Mouse (Mus musculus): ENCODE measurements around the gene Mnat1. TPM values are rescaled to one million over a fixed set of nuclear protein-coding genes. Genes with fewer than 3 reads are reported as not detected.

Gene Mnat1
- total and polyA plus RNA-seq, 3 experiments, result 29.4 to 36.9 TPM; not detected in 1

GRCm38 (mm10) chr12:73208518-73208917, 85.0 kb downstream of the Mnat1 start:
- no peaks in the 10 kb centered on the region for H3K79me2 ChIP-seq (ENCODE audit: control insufficient read depth, insufficient read depth, low read length, poor library complexity)
- H3K27ac ChIP-seq (ENCODE audit: control insufficient read depth, low read depth, low read length), result no peak overlapping the region
- H3K4me3 ChIP-seq (ENCODE audit: control insufficient read depth in 1 of 2, insufficient read depth in 1 of 2, low read depth in 2 of 2, low read length in 2 of 2), result no peak overlapping the region
- no peak for DNase-seq (ENCODE audit: low read depth, low spot score)
- peaks cover 0 to 3% of the 10 kb centered on the region in 2 experiments; a peak in 2 of 4 replicates for H3K36me3 ChIP-seq (ENCODE audit: control insufficient read depth in 1 of 2, insufficient read depth in 2 of 2, low read length in 2 of 2)
- peaks cover 0 to 2% of the 10 kb centered on the region in 2 experiments; a peak in 1 of 4 replicates for H3K4me1 ChIP-seq (ENCODE audit: control insufficient read depth in 1 of 2, insufficient read depth in 2 of 2, low read length in 2 of 2)
- no peaks in the 10 kb centered on the region for H3K27me3 ChIP-seq (ENCODE audit: control insufficient read depth in 1 of 2, insufficient read depth in 2 of 2, low read length in 2 of 2)
- no peak overlapping the region for H3K9ac ChIP-seq (ENCODE audit: control insufficient read depth, low read depth, low read length, poor library complexity, severe bottlenecking)
- no peak for TF ChIP-seq NELFE (IDR thresholded peaks at IDR 0.05; ENCODE audit: low read depth, low read length)
- no peak for TF ChIP-seq USF2 (IDR thresholded peaks at IDR 0.05; ENCODE audit: borderline replicate concordance in 1 of 2, insufficient read depth in 1 of 2, low read depth in 1 of 2, low read length in 2 of 2)
- no peak for TF ChIP-seq MEF2A (IDR thresholded peaks at IDR 0.05; ENCODE audit: extremely low read depth, insufficient replicate concordance, low read depth, low read length, poor library complexity, severe bottlenecking)
- no peak for TF ChIP-seq RAD21 (IDR thresholded peaks at IDR 0.05; ENCODE audit: low read depth, low read length)
- TF ChIP-seq POLR2A (IDR thresholded peaks at IDR 0.05; ENCODE audit: control insufficient read depth in 1 of 2, insufficient read depth in 1 of 2, low read depth in 1 of 2, low read length in 2 of 2, poor library complexity in 1 of 2), result no peak
- TF ChIP-seq UBTF (IDR thresholded peaks at IDR 0.05; ENCODE audit: borderline replicate concordance, insufficient read depth, low read depth, low read length), result no peak
- TF ChIP-seq MXI1 (IDR thresholded peaks at IDR 0.05; ENCODE audit: low read depth, low read length), result no peak
- TF ChIP-seq MYC (IDR thresholded peaks at IDR 0.05; ENCODE audit: low read depth, low read length), result no peak
- TF ChIP-seq E2F4 (IDR thresholded peaks at IDR 0.05; ENCODE audit: borderline replicate concordance, low read depth, low read length), result no peak
- no peak for TF ChIP-seq BHLHE40 (IDR thresholded peaks at IDR 0.05; ENCODE audit: borderline replicate concordance, low read depth, low read length)
- no peak for TF ChIP-seq GABPA (IDR thresholded peaks at IDR 0.05; ENCODE audit: low read depth, low read length)
- no peak for TF ChIP-seq ZNF384 (IDR thresholded peaks at IDR 0.05; ENCODE audit: low read depth, low read length)
- no peak for TF ChIP-seq NRF1 (IDR thresholded peaks at IDR 0.05; ENCODE audit: insufficient read depth, low read depth, low read length, poor library complexity, severe bottlenecking)
- TF ChIP-seq MYB (IDR thresholded peaks at IDR 0.05; ENCODE audit: low read depth, low read length), result no peak
- no peak for TF ChIP-seq POLR2AphosphoS5 (IDR thresholded peaks at IDR 0.05; ENCODE audit: borderline replicate concordance, low read depth, low read length)
- TF ChIP-seq SMC3 (IDR thresholded peaks at IDR 0.05; ENCODE audit: low read depth, low read length), result no peak
- H3K9me3 ChIP-seq (replicated peaks; ENCODE audit: insufficient read depth, low read length), result no peaks in the 10 kb centered on the region

DNA sequence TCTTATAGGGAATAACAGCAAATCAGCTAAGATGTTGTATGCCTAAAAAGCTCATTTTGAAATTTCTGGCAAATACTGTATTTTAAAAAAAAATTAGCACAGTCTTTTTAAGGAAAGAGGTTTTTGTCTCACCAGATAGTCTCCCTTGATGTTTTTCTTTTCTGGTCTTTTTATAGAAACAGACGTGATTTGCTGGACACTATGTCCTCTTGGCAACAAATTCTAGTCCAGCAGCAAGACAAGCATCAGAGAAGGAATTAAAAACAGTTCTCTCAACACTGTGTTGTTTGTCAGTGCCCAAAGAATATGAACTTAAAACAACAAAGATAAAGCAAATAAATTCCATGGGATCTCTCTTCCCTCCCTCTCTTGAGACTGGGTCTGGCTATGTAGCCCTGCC, 85.6 kb downstream of the Mnat1 start:
- Histone ChIP-seq H3K27ac (ENCODE audit: control insufficient read depth, low read depth, low read length) (no peak overlapping the region), H3K36me3 (ENCODE audit: control insufficient read depth in 1 of 2, insufficient read depth in 2 of 2, low read length in 2 of 2) (peaks cover 0 to 3% of the 10 kb centered on the region in 2 experiments; a peak in 2 of 4 replicates), H3K9ac (ENCODE audit: control insufficient read depth, low read depth, low read length, poor library complexity, severe bottlenecking) (no peak overlapping the region), H3K79me2 (ENCODE audit: control insufficient read depth, insufficient read depth, low read length, poor library complexity) (no peaks in the 10 kb centered on the region), H3K4me3 (ENCODE audit: control insufficient read depth in 1 of 2, insufficient read depth in 1 of 2, low read depth in 2 of 2, low read length in 2 of 2) (no peak overlapping the region), H3K4me1 (ENCODE audit: control insufficient read depth in 1 of 2, insufficient read depth in 2 of 2, low read length in 2 of 2) (peaks cover 0 to 2% of the 10 kb centered on the region in 2 experiments; a peak in 1 of 4 replicates), H3K9me3 (replicated peaks; ENCODE audit: insufficient read depth, low read length) (no peaks in the 10 kb centered on the region), H3K27me3 (ENCODE audit: control insufficient read depth in 1 of 2, insufficient read depth in 2 of 2, low read length in 2 of 2) (no peaks in the 10 kb centered on the region)
- TF ChIP-seq BHLHE40 (IDR thresholded peaks at IDR 0.05; ENCODE audit: borderline replicate concordance, low read depth, low read length) (no peak), TAL1 (IDR thresholded peaks at IDR 0.05; ENCODE audit: low read length) (no peak), ZC3H11A (IDR thresholded peaks at IDR 0.05; ENCODE audit: low read depth, low read length) (no peak), RAD21 (IDR thresholded peaks at IDR 0.05; ENCODE audit: low read depth, low read length) (no peak), MAX (IDR thresholded peaks at IDR 0.05; ENCODE audit: low read length) (no peak)
- no peak for DNase-seq (ENCODE audit: low read depth, low spot score)
